Mouse (Mus musculus) megakaryocyte, embryonic 14.5 days (primary cell): Measurements from ENCODE around the gene Ccdc155. TPM values are rescaled to one million over a fixed set of nuclear protein-coding genes. Genes with fewer than 3 reads are reported as not detected.

Experiments used
- H3K27me3 ChIP-seq: replicated peaks from 2 replicates; pipeline ENCODE3; 2012; ENCODE audit warnings: inconsistent platforms
- H3K36me3 ChIP-seq: replicated peaks from 2 replicates; pipeline ENCODE3; 2012; ENCODE audit warnings: low read length, inconsistent platforms, mixed read lengths
- H3K4me1 ChIP-seq: 2 replicates; pipeline ENCODE4 v1.6.1; 2012; ENCODE audit warnings: inconsistent platforms
- H3K4me3 ChIP-seq: replicated peaks from 2 replicates; pipeline ENCODE3; 2012; ENCODE audit warnings: moderate library complexity, mild to moderate bottlenecking, inconsistent platforms
- H3K9me3 ChIP-seq: 2 replicates; pipeline ENCODE4 v1.6.1; 2012; ENCODE audit warnings: inconsistent platforms
- FLI1 ChIP-seq: IDR thresholded peaks from 2 replicates; pipeline ENCODE4 v1.6.1; 2012; ENCODE audit warnings: low read length, inconsistent platforms, mixed read lengths
- GATA1 ChIP-seq: IDR thresholded peaks from 3 replicates; pipeline ENCODE4 v1.6.1; 2012; ENCODE audit warnings: mixed read lengths, low read length, inconsistent platforms, borderline replicate concordance
- polyA plus RNA-seq: library from polyadenylated mRNA; stranded (reverse); fragments of >175 nt; gene quantifications from 2 replicates; pipeline ENCODE4 v1.2.3, GENCODE M21; 2012; ENCODE audit warnings: low replicate concordance; ENCODE audit not compliant: insufficient read depth

The Ccdc155 gene
- polyA plus RNA-seq, 1 experiment, result not detected

GRCm38 (mm10) chr7:45211070-45211469, 6.4 kb upstream of the Ccdc155 start:
- H3K4me3 ChIP-seq, result no peak overlapping the region
- H3K27me3 ChIP-seq, result peaks cover 69% of the 10 kb centered on the region
- H3K9me3 ChIP-seq, result peaks cover 9% of the 10 kb centered on the region; the same call in 1 of the 2 replicates
- peaks cover 20% of the 10 kb centered on the region for H3K4me1 ChIP-seq
- no peak for TF ChIP-seq FLI1
- TF ChIP-seq GATA1, result no peak
- H3K36me3 ChIP-seq, result no peaks in the 10 kb centered on the region

GRCm38 (mm10) chr7:45208260-45208659, 3.6 kb upstream of the Ccdc155 start:
- Histone ChIP-seq H3K4me3 (no peak overlapping the region), H3K9me3 (0 out of 2 replicates have a peak, but pooled peaks cover 7% of the 10 kb centered on the region), H3K27me3 (peaks cover 73% of the 10 kb centered on the region), H3K36me3 (no peaks in the 10 kb centered on the region), H3K4me1 (peaks cover 30% of the 10 kb centered on the region)
- no peak for TF ChIP-seq FLI1
- TF ChIP-seq GATA1, result no peak

DNA sequence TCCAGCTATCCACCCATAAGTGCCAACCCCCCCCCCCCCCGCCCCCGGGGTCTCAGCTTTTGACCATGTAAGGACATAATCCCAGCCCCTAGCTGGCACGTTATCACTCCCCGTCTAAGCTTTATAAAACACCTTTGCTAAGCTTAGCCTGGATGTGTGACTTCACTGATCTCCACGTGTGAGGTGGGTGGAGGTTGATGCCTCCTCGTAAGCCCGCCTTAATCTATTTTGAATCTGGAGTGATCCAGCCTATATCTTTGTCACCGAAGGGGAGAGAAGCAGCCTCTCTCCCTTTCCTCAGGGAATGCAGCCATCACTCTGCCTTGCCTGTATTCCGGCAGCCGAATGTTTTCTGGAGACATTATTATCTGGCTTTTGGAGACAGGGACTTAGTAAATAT, 2.0 kb downstream of the Ccdc155 start:
- TF ChIP-seq FLI1 (no peak), GATA1 (no peak)
- H3K4me1 ChIP-seq, result peaks cover 31% of the 10 kb centered on the region
- H3K9me3 ChIP-seq, result no peaks in the 10 kb centered on the region
- H3K27me3 ChIP-seq, result peaks cover 76% of the 10 kb centered on the region
- no peak overlapping the region for H3K4me3 ChIP-seq
- no peaks in the 10 kb centered on the region for H3K36me3 ChIP-seq

DNA sequence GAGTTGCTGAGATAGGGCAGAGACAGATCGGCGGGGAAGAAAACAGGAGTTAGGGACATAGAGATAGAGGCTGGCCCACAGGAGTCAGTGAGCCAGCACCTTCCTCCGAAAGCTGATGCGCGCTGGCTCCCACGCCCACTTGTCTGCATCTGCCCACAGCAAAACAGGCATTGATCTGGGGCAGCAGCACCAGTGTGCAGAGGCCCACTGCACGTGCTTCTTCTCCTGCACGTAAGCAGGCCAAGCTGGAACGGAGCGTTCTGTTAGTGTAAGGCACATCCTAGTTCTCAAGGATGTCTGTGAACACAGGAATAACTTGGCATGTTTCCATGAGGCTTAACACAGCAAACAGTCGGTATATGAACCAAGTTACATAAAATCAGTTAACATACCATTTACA, 5.7 kb downstream of the Ccdc155 start:
- peaks cover 44% of the 10 kb centered on the region for H3K4me1 ChIP-seq
- H3K27me3 ChIP-seq, result peaks cover 88% of the 10 kb centered on the region
- no peaks in the 10 kb centered on the region for H3K9me3 ChIP-seq
- H3K4me3 ChIP-seq, result no peak overlapping the region
- no peaks in the 10 kb centered on the region for H3K36me3 ChIP-seq
- TF ChIP-seq GATA1, result no peak
- TF ChIP-seq FLI1, result no peak

DNA sequence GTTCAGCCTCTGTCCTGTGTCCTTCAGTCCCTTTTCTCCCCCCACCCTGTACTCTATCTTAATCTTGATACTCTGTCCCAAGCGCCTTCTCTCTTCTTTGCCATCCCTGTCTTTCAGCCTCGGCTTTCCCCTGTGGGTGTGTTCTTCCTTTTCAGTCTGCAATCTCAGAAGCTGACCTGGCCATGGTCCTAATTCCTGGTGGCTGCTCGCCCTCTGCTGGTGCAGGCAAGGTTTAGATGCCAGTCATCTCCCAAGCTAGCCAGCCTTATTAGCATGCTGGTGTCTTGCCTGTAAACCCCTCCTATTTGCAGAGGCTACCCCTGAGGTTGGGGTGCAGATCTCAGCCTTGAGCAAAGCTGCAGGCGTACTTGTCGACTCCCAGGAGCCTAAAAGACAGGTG, 6.3 kb downstream of the Ccdc155 start:
- TF ChIP-seq GATA1 (no peak), FLI1 (no peak)
- H3K4me1 ChIP-seq, result peaks cover 49% of the 10 kb centered on the region
- no peaks in the 10 kb centered on the region for H3K9me3 ChIP-seq
- no peak overlapping the region for H3K4me3 ChIP-seq
- H3K27me3 ChIP-seq, result peaks cover 88% of the 10 kb centered on the region
- H3K36me3 ChIP-seq, result no peaks in the 10 kb centered on the region

DNA sequence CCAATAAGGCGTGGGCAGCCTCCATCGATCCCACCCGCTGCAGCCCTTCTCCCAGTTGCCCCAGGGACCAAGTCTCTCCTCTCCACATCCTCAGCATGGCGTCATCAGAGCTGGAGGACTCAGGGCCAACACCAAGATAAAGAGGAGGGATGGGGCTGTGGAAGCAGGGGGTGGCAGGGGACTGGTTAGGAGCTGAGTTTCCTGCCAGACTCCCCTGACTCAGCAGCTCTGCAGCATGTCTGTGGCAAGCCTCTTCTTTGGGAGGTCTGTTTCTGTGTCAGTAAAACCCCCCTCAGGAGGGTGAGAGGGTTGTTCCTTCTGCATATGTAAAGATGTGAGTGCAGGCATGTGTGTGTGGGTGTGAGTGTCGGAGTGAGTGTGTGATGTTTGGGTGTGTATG, 7.7 kb downstream of the Ccdc155 start:
- TF ChIP-seq GATA1, result no peak
- TF ChIP-seq FLI1, result no peak

DNA sequence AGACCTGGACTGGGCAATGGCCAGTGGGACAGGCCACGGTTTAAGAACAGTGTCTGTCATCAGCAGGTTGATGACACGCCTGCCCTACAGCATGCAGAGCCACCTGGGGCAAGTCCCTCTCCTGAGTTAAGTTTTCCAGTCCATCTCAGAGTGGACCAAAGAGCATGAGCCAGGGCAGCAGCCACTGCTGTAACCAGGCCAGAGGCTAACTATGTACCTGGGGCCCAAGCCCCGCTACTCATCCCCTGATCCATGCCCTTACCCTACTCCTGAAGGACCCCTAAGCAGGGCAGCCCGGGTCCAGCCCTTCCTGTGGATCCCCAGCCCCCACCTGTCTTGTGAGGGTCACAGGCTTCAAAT, 8.5 kb downstream of the Ccdc155 start:
- Histone ChIP-seq H3K36me3 (no peaks in the 10 kb centered on the region), H3K4me1 (peaks cover 59% of the 10 kb centered on the region), H3K27me3 (peaks cover 91% of the 10 kb centered on the region), H3K4me3 (no peak overlapping the region), H3K9me3 (no peaks in the 10 kb centered on the region)
- no peak for TF ChIP-seq FLI1
- no peak for TF ChIP-seq GATA1

More for the DNA sequence above, 7.7 kb downstream of the Ccdc155 start:
- H3K4me1 ChIP-seq, result peaks cover 53% of the 10 kb centered on the region
- H3K4me3 ChIP-seq, result peak overlapping the region; percentile 74
- H3K27me3 ChIP-seq, result peaks cover 87% of the 10 kb centered on the region
- no peaks in the 10 kb centered on the region for H3K9me3 ChIP-seq
- H3K36me3 ChIP-seq, result no peaks in the 10 kb centered on the region

- H3K36me3 ChIP-seq, result no peaks in the 10 kb centered on the region
- H3K27me3 ChIP-seq, result peaks cover 91% of the 10 kb centered on the region
- no peak for TF ChIP-seq GATA1
- TF ChIP-seq FLI1, result no peak
- no peaks in the 10 kb centered on the region for H3K9me3 ChIP-seq
- H3K4me1 ChIP-seq, result peaks cover 62% of the 10 kb centered on the region
- no peak overlapping the region for H3K4me3 ChIP-seq
Measured at GRCm38 (mm10) chr7:45195341-45196175, 9.1 kb downstream of the Ccdc155 start.

DNA sequence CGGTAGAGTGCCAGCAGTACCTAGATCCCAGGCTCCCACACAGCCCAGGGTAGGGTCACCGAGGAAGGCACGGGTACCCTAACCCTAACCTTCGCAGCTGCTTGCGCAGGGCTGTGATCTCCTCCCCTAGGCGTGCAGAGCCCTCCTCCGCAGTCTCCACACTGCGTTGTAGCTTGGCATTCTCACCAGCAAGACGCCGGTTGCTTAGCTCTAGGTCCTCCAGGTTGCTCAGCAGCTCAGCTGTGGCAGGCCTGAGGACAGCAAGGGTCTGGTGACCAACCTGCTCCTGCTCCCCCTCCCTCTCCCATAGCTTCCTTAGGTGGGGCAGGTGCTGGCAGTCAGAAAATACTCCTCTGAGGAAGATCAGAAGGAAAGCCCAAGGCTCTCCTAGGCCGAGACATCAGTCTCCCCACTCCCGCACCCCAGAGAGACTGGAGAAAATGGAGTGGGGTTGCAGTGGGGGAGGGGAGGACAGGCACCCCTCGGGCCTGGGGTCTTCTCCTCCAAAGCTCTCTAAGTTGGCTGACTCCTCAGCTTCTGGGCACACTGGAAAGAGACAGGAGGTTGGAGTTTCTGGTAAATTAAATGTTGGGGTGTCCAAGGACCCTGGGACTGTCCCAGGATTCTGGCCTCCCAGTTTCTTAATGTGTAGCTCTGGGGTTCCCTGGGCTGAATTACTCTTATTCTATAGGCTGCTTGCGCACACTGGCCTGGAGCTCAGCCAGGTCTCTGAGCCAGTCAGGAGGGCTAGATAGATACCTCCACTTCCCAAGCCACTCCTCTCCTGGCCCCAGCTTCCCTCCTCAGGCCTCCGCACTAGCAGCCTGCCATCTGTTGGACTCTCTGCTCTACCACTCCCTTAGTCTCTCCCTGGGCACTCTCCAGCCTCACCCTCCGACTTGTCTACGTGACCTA, 10.6 kb downstream of the Ccdc155 start:
- TF ChIP-seq GATA1, result no peak
- no peak for TF ChIP-seq FLI1
- H3K27me3 ChIP-seq, result peaks cover 92% of the 10 kb centered on the region
- H3K4me3 ChIP-seq, result no peak overlapping the region
- H3K36me3 ChIP-seq, result no peaks in the 10 kb centered on the region
- no peaks in the 10 kb centered on the region for H3K9me3 ChIP-seq
- peaks cover 70% of the 10 kb centered on the region for H3K4me1 ChIP-seq

DNA sequence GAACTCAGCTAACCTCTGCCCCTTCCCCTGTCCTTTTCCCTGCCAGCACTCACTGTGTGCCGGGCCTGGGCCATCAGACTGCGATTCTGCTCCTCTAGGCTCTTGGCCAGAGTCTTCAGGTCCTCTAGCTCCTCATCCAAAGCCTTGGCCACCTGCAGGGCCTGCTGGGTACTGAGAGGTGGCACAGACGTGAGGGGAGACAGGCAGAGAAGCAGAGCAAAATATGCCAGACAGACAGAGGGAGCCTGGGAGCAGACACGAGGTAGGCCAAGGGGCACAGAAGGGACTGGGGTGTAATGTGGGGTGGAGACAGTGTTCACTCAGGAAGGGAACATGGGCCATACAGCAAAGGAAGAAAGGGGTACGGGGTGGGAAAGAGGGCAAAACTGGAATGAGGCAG, 11.3 kb downstream of the Ccdc155 start:
- TF ChIP-seq FLI1 (no peak), GATA1 (no peak)
- peaks cover 69% of the 10 kb centered on the region for H3K4me1 ChIP-seq
- H3K27me3 ChIP-seq, result peaks cover 93% of the 10 kb centered on the region
- H3K4me3 ChIP-seq, result no peak overlapping the region
- no peaks in the 10 kb centered on the region for H3K36me3 ChIP-seq
- H3K9me3 ChIP-seq, result no peaks in the 10 kb centered on the region
